Mouse (Mus musculus): ENCODE measurements at regions not wholly inside any gene's neighbourhood (a gene's known extent, or its start where the extent isn't known, plus 50 kb on each side); places are given as distances from the start of the nearest gene placed in this dataset.

- H3K27me3 ChIP-seq, result no peaks in the 10 kb centered on the region
These were observed 147.0 kb upstream of the Spag17 start for GRCm38 (mm10) chr3:99738093-99738803.

GRCm38 (mm10) chr3:99739654-99740053 lies 145.6 kb upstream of the Spag17 start:
- no peak overlapping the region for H3K4me2 ChIP-seq (replicated peaks)
- 79% methylated on average over 7 of the region's 7 CpGs for WGBS

More at GRCm38 (mm10) chr3:99738093-99738803, 147.0 kb upstream of the Spag17 start:
- Histone ChIP-seq H3K27ac (replicated peaks) (no peak overlapping the region), H3K9ac (no peak overlapping the region), H3K36me3 (no peaks in the 10 kb centered on the region), H3K4me2 (replicated peaks) (no peak overlapping the region), H3K4me1 (no peaks in the 10 kb centered on the region), H3K9me3 (replicated peaks) (no peaks in the 10 kb centered on the region), H3K4me3 (replicated peaks) (no peak overlapping the region)
- ATAC-seq (ENCODE audit: insufficient number of reproducible peaks, low FRiP score, low TSS enrichment, low read depth), result no peak
- whole genome bisulfite sequencing, result 80% methylated on average over 3 of the region's 3 CpGs

DNA sequence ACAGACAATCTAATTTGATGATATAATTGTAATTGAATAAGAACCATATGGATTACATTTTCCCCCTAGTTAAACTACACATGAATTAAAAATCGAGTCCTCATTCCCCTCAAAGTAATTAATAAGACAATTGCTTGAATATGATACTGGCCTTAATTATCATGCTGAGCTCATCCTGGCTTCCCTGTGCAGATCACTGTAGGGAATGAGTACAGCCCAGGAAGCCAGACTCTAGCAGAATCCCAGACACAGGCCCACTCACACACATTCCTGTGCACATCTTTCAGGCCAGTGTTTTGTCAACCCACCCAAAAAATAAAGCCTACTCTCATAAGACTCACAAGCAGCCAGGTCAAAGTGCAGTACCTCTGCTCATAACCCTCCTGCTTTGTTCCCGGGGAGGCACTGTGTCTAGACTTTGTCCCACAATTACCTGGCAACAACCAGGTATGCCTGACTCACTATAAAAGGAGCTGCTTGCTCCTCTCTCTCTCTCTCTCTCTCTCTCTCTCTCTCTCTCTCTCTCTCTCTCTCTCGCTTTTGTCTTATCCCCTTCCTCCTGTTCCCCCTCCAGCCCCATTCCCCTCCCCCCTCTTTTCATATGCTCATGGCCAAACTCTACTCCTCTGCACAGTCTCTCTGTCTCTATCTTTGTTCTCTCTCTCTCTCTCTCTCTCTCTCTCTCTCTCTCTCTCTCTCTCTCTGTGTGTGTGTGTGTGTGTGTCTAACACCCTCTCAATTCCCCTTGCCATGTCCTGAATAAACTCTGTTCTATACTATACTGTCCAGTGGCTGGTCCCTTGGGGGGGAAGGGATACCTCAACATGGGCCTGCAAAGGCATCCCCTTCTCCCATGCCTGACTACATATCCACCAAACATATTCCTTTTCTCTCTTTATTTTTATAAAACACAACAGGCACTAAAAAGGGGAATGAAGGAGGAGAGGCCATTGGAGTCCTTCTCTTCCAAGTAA lies 143.7 kb upstream of the Spag17 start:
- H3K4me2 ChIP-seq (replicated peaks), result no peak overlapping the region
- no peaks in the 10 kb centered on the region for H3K9me3 ChIP-seq (replicated peaks)
- H3K27ac ChIP-seq (replicated peaks), result no peak overlapping the region
- no peak overlapping the region for H3K9ac ChIP-seq
- no peak for ATAC-seq (ENCODE audit: insufficient number of reproducible peaks, low FRiP score, low TSS enrichment, low read depth)
- H3K4me1 ChIP-seq, result no peaks in the 10 kb centered on the region
- H3K36me3 ChIP-seq, result no peaks in the 10 kb centered on the region
- 43% methylated on average over 3 of the region's 3 CpGs for WGBS
- H3K4me3 ChIP-seq (replicated peaks), result no peak overlapping the region
- H3K27me3 ChIP-seq, result no peaks in the 10 kb centered on the region

More at GRCm38 (mm10) chr3:99739654-99740053, 145.6 kb upstream of the Spag17 start:
- no peaks in the 10 kb centered on the region for H3K36me3 ChIP-seq
- H3K27me3 ChIP-seq, result no peaks in the 10 kb centered on the region
- no peaks in the 10 kb centered on the region for H3K9me3 ChIP-seq (replicated peaks)
- no peak overlapping the region for H3K27ac ChIP-seq (replicated peaks)
- no peaks in the 10 kb centered on the region for H3K4me1 ChIP-seq
- no peak overlapping the region for H3K4me3 ChIP-seq (replicated peaks)
- no peak overlapping the region for H3K9ac ChIP-seq
- ATAC-seq (ENCODE audit: insufficient number of reproducible peaks, low FRiP score, low TSS enrichment, low read depth), result no peak

- Histone ChIP-seq H3K27me3 (no peaks in the 10 kb centered on the region), H3K9me3 (replicated peaks) (no peaks in the 10 kb centered on the region), H3K4me1 (no peaks in the 10 kb centered on the region), H3K4me3 (replicated peaks) (no peak overlapping the region), H3K4me2 (replicated peaks) (no peak overlapping the region), H3K9ac (no peak overlapping the region), H3K27ac (replicated peaks) (no peak overlapping the region), H3K36me3 (no peaks in the 10 kb centered on the region)
- 77% methylated on average over 8 of the region's 8 CpGs for WGBS
- no peak for ATAC-seq (ENCODE audit: insufficient number of reproducible peaks, low FRiP score, low TSS enrichment, low read depth)
These were observed 135.5 kb upstream of the Spag17 start for GRCm38 (mm10) chr3:99749725-99750124.

GRCm38 (mm10) chr3:99778526-99778925 lies 106.7 kb upstream of the Spag17 start:
- H3K4me1 ChIP-seq, result 0 out of 2 replicates have a peak, but pooled peaks cover 6% of the 10 kb centered on the region
- ATAC-seq (ENCODE audit: insufficient number of reproducible peaks, low FRiP score, low TSS enrichment, low read depth), result no peak
- no peak overlapping the region for H3K4me2 ChIP-seq (replicated peaks)
- no peaks in the 10 kb centered on the region for H3K36me3 ChIP-seq
- H3K27me3 ChIP-seq, result no peaks in the 10 kb centered on the region
- H3K9me3 ChIP-seq (replicated peaks), result no peaks in the 10 kb centered on the region
- H3K27ac ChIP-seq (replicated peaks), result no peak overlapping the region
- no peak overlapping the region for H3K4me3 ChIP-seq (replicated peaks)
- WGBS, result 43% methylated on average over 6 of the region's 6 CpGs
- no peak overlapping the region for H3K9ac ChIP-seq

DNA sequence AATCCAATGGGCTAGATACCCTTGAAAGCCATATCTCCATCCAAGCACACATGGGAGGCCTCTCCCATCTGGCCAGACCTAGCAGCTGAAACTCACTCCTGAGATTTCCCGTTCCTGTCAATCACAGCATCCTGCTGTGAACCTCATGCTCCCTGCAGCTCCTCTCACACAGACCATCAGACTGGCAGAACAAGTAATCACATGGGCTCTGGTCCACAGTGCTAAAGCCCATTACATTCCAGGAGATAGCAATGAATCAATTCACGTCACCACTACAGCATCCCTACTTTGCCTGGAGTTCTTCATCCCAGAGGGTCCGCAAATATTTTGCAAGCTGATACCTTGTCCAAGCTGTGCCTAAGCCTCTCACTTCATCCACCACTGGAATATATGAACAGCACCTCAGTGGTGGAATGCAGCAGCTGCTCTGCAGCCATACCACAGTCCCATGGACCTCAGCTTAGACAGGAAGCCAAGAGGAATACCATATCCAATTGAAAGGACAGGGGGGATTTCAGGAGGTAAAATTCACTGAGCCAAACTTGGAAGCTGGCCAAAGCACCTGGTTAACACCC lies 99.2 kb upstream of the Spag17 start:
- Histone ChIP-seq H3K4me1 (no peaks in the 10 kb centered on the region), H3K36me3 (no peaks in the 10 kb centered on the region), H3K27me3 (no peaks in the 10 kb centered on the region), H3K9ac (no peak overlapping the region), H3K27ac (replicated peaks) (no peak overlapping the region), H3K9me3 (replicated peaks) (no peaks in the 10 kb centered on the region), H3K4me2 (replicated peaks) (no peak overlapping the region), H3K4me3 (replicated peaks) (no peak overlapping the region)
- 66% methylated on average over 3 of the region's 3 CpGs for WGBS
- peak; percentile 60; the same call in 1 of the 2 replicates for ATAC-seq (ENCODE audit: insufficient number of reproducible peaks, low FRiP score, low TSS enrichment, low read depth)

- H3K4me2 ChIP-seq (replicated peaks), result no peak overlapping the region
- H3K27ac ChIP-seq (replicated peaks), result no peak overlapping the region
- H3K27me3 ChIP-seq, result no peaks in the 10 kb centered on the region
- H3K4me3 ChIP-seq (replicated peaks), result no peak overlapping the region
- no peaks in the 10 kb centered on the region; the same call in 1 of the 2 replicates for H3K4me1 ChIP-seq
- no peaks in the 10 kb centered on the region for H3K36me3 ChIP-seq
- ATAC-seq (ENCODE audit: insufficient number of reproducible peaks, low FRiP score, low TSS enrichment, low read depth), result no peak
- no peaks in the 10 kb centered on the region for H3K9me3 ChIP-seq (replicated peaks)
- H3K9ac ChIP-seq, result no peak overlapping the region
- WGBS, result 45% methylated on average over 6 of the region's 6 CpGs
These were observed 93.9 kb upstream of the Spag17 start for GRCm38 (mm10) chr3:99791316-99791715.

DNA sequence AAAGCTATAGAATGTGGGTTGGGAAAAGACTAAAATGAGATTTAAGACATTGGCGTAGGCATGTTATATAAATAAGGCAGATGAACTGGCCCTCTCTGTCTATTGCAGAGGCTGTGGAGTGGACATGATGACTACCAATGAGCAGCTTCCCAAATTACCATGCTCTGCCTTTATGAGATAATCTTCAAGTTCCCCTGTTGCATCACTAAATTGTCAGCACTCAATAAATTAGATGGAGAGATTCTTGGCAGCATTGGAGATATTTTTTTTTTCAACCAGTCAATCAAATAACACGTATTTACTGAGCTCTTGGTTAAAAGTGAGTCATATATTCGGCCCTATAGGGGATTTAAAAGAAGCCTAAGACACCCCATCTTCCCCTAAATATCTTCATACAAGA lies 91.6 kb upstream of the Spag17 start:
- no peak overlapping the region for H3K27ac ChIP-seq (replicated peaks)
- H3K36me3 ChIP-seq, result no peaks in the 10 kb centered on the region
- ATAC-seq (ENCODE audit: insufficient number of reproducible peaks, low FRiP score, low TSS enrichment, low read depth), result no peak
- 72% methylated on average over 3 of the region's 3 CpGs for WGBS
- no peaks in the 10 kb centered on the region; the same call in none of the 2 replicates for H3K4me1 ChIP-seq
- no peak overlapping the region for H3K4me2 ChIP-seq (replicated peaks)
- no peak overlapping the region for H3K9ac ChIP-seq
- no peaks in the 10 kb centered on the region for H3K27me3 ChIP-seq
- H3K9me3 ChIP-seq (replicated peaks), result no peaks in the 10 kb centered on the region
- H3K4me3 ChIP-seq (replicated peaks), result no peak overlapping the region

DNA sequence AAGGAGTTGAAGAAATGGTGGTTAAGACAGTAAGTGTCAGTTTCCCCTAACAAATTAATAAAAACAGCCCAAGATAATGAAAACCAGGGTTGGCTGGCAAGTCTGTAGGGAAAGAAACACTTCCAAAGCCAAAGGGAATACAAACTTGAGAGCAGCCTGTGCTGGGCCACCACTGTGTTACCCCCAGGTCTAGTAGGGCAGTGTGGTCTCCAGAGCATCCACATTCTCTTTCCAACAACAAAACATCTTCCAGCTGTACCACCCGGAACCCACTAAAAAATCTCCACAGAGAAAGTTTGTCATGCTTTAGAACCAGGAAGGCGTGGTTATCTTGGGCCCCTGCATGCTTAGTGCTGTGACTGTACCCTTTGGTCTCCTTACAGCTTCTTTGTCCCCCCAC lies 89.4 kb upstream of the Spag17 start:
- peak; percentile 75 for ATAC-seq (ENCODE audit: insufficient number of reproducible peaks, low FRiP score, low TSS enrichment, low read depth)
- Histone ChIP-seq H3K36me3 (no peaks in the 10 kb centered on the region), H3K4me3 (replicated peaks) (no peak overlapping the region), H3K9ac (no peak overlapping the region), H3K27ac (replicated peaks) (peak overlapping the region; percentile 68), H3K9me3 (replicated peaks) (no peaks in the 10 kb centered on the region), H3K4me2 (replicated peaks) (no peak overlapping the region), H3K27me3 (no peaks in the 10 kb centered on the region), H3K4me1 (no peaks in the 10 kb centered on the region; the same call in none of the 2 replicates)
- 51% methylated on average over 2 of the region's 2 CpGs for WGBS

DNA sequence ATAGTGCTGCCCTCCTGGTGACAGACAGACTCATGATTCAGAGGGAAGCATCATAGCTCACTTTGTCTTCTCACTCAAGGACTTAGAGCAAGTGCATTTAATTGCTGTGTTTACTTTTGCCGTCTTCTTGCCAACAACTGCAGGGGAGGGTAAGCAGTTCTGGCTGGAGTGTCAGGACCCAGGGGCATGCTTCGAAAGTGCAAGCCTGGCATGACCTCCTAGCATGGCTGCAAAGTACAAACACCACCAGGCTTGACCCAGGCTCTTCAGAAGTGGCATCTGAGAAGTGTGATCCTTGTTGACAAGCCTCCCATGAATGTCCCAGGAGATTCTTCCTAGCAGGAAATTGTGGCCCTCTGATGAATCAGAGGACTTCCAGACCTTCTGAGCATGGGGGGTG lies 87.4 kb upstream of the Spag17 start:
- H3K4me2 ChIP-seq (replicated peaks), result no peak overlapping the region
- H3K9ac ChIP-seq, result no peak overlapping the region
- no peak overlapping the region; the same call in 1 of the 2 replicates for H3K27ac ChIP-seq (replicated peaks)
- no peak overlapping the region for H3K4me3 ChIP-seq (replicated peaks)
- ATAC-seq (ENCODE audit: insufficient number of reproducible peaks, low FRiP score, low TSS enrichment, low read depth), result no peak
- H3K4me1 ChIP-seq, result no peaks in the 10 kb centered on the region; the same call in 1 of the 2 replicates
- no peaks in the 10 kb centered on the region for H3K9me3 ChIP-seq (replicated peaks)
- H3K36me3 ChIP-seq, result no peaks in the 10 kb centered on the region
- WGBS, result 54% methylated on average over 2 of the region's 2 CpGs
- H3K27me3 ChIP-seq, result no peaks in the 10 kb centered on the region

- Histone ChIP-seq H3K27me3 (no peaks in the 10 kb centered on the region), H3K4me2 (replicated peaks) (no peak overlapping the region), H3K9ac (no peak overlapping the region), H3K4me3 (replicated peaks) (no peak overlapping the region), H3K27ac (replicated peaks) (no peak overlapping the region), H3K36me3 (no peaks in the 10 kb centered on the region), H3K4me1 (0 out of 2 replicates have a peak, but pooled peaks cover 5% of the 10 kb centered on the region), H3K9me3 (replicated peaks) (no peaks in the 10 kb centered on the region)
- ATAC-seq (ENCODE audit: insufficient number of reproducible peaks, low FRiP score, low TSS enrichment, low read depth), result no peak
- WGBS, result 79% methylated on average over 4 of the region's 4 CpGs
These were observed 74.7 kb upstream of the Spag17 start for GRCm38 (mm10) chr3:99810532-99810931.

All from embryonic facial prominence, embryonic 15.5 days (tissue).